Mouse (Mus musculus): ENCODE measurements around the gene Ptpdc1.

The Ptpdc1 gene

GRCm38 (mm10) chr13:48582688-48583379, 42.6 kb downstream of the Ptpdc1 start:
- no peak for DNase-seq

DNA sequence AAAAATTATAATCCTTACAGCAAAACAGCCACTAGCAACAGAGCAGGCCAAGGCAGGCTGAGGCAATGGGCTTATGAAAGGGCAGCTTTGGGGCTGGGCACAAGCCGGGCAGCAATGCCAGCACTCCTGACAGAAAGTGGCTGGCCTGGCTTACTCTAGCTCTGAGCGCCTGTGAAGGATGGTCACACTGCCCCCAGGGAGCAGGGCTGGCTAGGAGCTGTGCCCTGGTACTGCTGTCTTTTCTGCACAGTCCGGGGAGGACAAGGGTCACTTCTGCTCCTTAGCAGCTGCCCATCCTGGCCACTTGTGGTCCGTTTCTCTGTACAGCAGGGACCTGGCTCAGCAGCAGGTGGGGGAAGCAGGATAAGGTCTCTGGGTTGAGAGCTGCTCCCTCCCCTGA, 46.8 kb downstream of the Ptpdc1 start:
- no peak for DNase-seq

GRCm38 (mm10) chr13:48577836-48578235, 47.6 kb downstream of the Ptpdc1 start:
- DNase-seq = no peak

- DNase-seq = no peak
These were observed 48.5 kb downstream of the Ptpdc1 start for GRCm38 (mm10) chr13:48577007-48577406.

DNA sequence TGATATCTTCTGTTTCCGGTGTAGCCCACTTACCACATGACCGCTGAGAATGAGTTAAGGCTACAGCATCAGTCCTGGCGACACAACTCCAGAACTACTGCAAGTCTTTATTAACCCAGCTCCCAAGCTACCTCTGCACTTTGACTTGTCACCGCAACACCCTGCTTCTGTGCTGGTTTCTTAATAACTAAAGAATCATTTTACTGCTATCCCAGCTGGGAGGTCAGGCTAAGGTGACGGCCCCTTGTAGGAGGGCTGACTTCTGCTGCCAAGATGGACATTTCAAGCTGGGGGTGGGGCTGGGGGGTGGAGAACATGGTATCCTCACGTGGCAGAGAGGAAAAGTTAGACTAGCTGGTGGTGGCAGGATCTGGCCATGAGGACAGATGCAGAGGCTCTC, 50.7 kb downstream of the Ptpdc1 start:
- DNase-seq = no peak

DNA sequence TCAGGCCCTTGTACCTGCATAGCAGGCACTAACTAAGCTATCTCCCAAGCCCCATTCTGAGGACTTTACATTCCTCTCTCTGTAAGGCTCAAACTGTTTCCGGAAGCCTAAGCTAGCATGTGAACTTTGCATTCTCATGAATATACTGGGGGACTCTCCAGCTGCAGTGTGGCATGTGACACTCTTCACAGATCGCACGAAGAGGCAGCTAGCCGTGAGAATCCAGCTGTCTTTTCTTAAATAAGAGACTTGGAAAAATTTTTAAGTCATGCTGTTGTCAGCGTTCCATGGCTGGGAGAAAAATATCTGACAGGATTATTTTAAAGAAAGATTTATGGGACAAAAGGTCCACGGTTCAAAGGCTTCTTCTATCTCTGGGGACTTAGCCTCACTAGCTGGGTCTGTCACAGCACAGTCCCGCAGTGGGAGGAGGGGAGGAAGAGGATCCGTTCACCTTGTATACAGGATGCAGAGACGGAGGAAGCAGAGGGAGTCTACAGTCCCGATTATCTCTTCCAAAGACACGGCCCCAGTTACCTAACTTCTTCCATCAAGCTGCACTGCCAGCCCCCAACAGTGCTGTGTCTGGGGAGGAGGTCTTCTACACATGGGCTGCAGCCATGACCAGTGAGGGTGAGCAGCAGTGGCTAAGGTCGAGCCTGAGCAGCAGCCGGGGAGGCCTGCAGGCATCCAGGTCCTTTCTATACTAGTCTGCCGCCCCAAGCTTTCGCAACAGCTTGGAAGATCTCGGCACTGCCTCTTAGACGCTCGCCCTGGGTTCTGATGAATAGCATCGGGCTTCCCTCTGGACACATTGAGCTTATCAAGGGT, 51.7 kb downstream of the Ptpdc1 start:
- DNase-seq = no peak

GRCm38 (mm10) chr13:48572127-48572526, 53.3 kb downstream of the Ptpdc1 start:
- peak; percentile 69 to 75 for DNase-seq

DNA sequence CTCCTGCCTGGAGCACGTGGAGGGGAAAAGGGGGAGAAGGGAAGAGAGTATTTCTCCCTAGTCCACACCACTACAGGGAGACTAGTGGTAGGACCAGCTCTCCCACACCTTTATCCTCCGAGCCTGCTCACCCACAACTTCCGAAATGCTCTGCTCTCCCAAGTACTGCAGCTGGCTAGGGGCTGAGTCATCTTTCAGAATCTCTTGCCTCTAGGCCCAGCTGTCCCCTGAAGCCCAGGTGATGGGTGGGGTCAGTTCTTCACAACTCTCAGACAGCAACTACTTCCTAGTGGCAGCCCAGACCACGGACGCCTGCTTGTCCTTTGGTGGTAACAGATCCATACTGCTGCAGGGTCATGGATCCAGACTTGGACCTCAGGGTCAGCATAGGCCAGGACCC, 54.2 kb downstream of the Ptpdc1 start:
- DNase-seq = no peak

DNA sequence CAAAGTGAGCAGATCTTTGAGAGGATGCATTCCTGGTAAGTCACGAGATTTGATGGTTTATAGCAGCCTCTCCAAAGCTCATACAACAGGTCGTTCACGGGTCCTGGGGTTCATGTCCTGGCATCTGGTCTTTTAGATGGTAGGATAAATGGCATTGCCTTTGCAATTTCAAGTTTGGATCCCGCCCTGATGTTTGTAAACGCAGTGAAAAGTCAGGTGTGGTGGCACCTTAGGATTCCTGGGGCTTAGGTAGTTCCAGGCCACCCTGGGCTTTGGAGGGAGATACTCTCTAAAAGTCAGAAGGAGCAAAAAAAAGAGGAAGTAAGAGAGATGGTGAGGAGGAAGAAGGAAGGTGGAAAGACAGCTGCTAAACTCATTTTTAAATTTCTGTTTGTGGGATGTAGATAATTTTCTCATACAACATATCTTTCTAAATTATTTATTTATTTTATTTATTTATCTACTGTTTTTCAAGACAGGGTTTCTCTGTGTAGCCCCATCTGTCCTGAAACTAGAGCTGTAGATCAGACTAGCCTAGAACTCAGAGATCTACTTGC, 55.8 kb downstream of the Ptpdc1 start:
- no peak for DNase-seq

DNA sequence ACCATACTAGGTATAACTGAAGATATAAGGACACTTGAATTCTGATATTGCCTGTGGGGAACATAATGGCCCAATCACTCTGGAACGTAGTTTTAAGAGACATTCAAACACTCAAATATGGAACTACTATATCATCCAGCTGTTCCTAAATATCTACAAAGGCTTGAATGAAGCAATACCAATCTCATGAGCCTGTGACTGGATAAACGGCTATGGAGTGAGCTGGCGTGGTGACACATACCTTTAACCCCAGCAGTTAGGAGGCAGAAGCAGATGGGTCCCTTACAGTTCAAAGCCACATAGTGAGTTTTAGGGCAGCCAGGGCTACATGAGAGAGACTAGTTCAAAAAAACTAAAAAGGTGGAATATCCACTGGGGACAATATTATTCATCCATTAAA, 57.8 kb downstream of the Ptpdc1 start:
- no peak for DNase-seq

GRCm38 (mm10) chr13:48566116-48566935, 59.1 kb downstream of the Ptpdc1 start:
- peak; percentile 85 to 88 for DNase-seq

- DNase-seq = no peak
These were observed 60.4 kb downstream of the Ptpdc1 start for GRCm38 (mm10) chr13:48564881-48565600.

- no peak for DNase-seq
These were observed 63.1 kb downstream of the Ptpdc1 start for GRCm38 (mm10) chr13:48562336-48562735.

GRCm38 (mm10) chr13:48561481-48561880, 64.0 kb downstream of the Ptpdc1 start:
- DNase-seq = no peak

- no peak for DNase-seq
These were observed 69.5 kb downstream of the Ptpdc1 start for GRCm38 (mm10) chr13:48555976-48556375.

GRCm38 (mm10) chr13:48554552-48554951, 70.9 kb downstream of the Ptpdc1 start:
- no peak for DNase-seq

GRCm38 (mm10) chr13:48553511-48553910, 72.0 kb downstream of the Ptpdc1 start:
- DNase-seq = no peak

- peak; percentile 93 for DNase-seq
These were observed 73.0 kb downstream of the Ptpdc1 start for GRCm38 (mm10) chr13:48552181-48553090.

- DNase-seq = no peak
These were observed 77.2 kb downstream of the Ptpdc1 start for GRCm38 (mm10) chr13:48548296-48548695.

GRCm38 (mm10) chr13:48547623-48548022, 77.8 kb downstream of the Ptpdc1 start:
- DNase-seq = no peak

DNA sequence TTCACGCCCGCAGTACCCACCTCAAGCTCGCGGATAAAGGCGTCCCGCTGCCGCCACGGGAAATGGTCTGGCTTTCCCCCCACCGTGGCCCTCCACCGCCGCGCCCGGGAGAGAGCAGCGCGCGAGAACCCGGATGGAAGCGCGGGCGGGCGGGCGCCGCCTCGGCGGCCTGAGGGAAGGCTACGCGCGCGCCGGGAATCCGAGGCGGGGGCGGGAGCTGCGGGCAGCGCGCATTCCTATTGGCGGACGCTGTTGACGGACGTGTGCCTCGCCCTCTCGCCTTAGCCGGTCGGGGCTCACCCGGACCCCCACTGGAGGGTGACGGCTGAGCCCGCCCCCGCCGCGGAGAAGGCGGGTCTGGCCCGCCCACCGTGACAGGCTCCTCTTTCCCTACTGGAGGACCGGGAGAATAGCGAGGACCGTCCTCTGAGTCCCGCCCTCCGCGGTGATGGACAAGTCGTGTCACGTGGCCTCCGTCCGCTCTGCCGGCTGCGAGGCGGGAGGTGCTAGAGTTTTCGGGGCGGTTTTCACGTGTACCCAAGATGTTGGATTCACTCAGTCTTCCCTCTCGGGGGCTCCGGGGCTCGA, 79.0 kb downstream of the Ptpdc1 start:
- peak; percentile 100 for DNase-seq
